Mouse (Mus musculus): ENCODE measurements around the gene Smad1. TPM values are rescaled to one million over a fixed set of nuclear protein-coding genes. Genes with fewer than 3 reads are reported as not detected.

The Smad1 gene
- total and polyA plus RNA-seq, 3 experiments: 1.5 to 2.9 (median 2.1) TPM

DNA sequence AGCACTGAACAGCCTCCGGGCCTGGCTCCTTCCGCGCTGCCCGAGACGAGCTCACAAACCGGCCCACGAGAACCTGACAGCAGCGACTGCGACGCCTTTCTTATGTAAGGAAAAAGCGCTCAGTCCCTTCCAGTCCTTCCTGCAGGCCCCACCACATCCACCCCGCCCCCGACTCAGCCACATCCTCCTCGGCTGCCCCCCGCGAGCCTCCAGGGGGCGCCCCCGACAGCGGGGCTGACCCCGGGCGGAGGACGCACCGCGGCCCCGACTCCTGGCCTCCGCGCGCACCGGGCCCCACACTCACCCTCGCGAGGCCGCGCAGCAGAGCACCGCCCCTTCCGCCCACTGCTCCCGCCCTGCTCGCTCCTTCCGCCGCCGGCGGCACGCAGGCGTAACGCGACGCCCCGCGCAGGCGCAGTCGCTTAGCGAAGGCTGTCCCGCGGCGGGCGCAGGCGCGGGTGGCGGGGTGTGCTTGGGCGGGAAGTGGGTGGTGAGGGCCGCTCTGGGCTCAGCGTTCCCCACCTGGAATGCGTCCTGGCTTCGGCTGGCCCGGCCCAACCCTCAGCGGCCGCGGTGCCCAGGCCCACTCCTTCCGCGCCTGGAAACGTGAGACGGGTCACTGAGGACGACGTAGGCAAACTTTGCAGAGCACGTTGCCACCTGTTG is 104.6 kb downstream of the Smad1 start, which contains the start of gene Mmaa:
Gene Mmaa (minus strand): TSS at position 328 of the 666 bp plus-strand sequence.
- Histone ChIP-seq H3K9me3 (replicated peaks) (no peaks in the 10 kb centered on the region), H3K4me1 (ENCODE audit: insufficient read depth, low read depth, low read length) (peaks cover 27% of the 10 kb centered on the region), H3K36me3 (replicated peaks) (peaks cover 13% of the 10 kb centered on the region), H3K4me3 (ENCODE audit: low read depth, low read length) (peak within 1 kb of the TSS; percentile 90), H3K27me3 (ENCODE audit: insufficient read depth, low read length) (no peaks in the 10 kb centered on the region)
- TF ChIP-seq GATA1 (IDR thresholded peaks at IDR 0.05; ENCODE audit: borderline replicate concordance, low read length) (no peak), CTCF (IDR thresholded peaks at IDR 0.05; ENCODE audit: low read depth, low read length) (0 out of 2 replicates have a peak, but pooled peaks have one; percentile 14)
- ATAC-seq (ENCODE audit: extremely low read depth, insufficient number of reproducible peaks, low FRiP score, poor library complexity, severe bottlenecking) (peak; percentile 77), DNase-seq (ENCODE audit: low spot score) (peak; percentile 95)

GRCm38 (mm10) chr8:79293841-79294240 is 105.5 kb downstream of the Smad1 start:
- TF ChIP-seq GATA2 (IDR thresholded peaks at IDR 0.05; ENCODE audit: borderline replicate concordance, low read depth, low read length) (no peak), GATA1 (IDR thresholded peaks at IDR 0.05; ENCODE audit: borderline replicate concordance, low read length) (no peak), POLR2AphosphoS5 (IDR thresholded peaks at IDR 0.05; ENCODE audit: insufficient replicate concordance, low read depth, low read length) (no peak), TAL1 (conservative IDR thresholded peaks at IDR 0.05; ENCODE audit: low read depth, low read length) (no peak), CTCF (IDR thresholded peaks at IDR 0.05; ENCODE audit: low read depth, low read length) (no peak)
- ATAC-seq (ENCODE audit: extremely low read depth, insufficient number of reproducible peaks, low FRiP score, poor library complexity, severe bottlenecking): no peak
- no peak for DNase-seq (ENCODE audit: low spot score)
- no peaks in the 10 kb centered on the region for H3K9me3 ChIP-seq (replicated peaks)
- H3K4me1 ChIP-seq (ENCODE audit: insufficient read depth, low read depth, low read length): peaks cover 30% of the 10 kb centered on the region
- peak overlapping the region; percentile 90; the same call in 1 of the 2 replicates for H3K4me3 ChIP-seq (ENCODE audit: low read depth, low read length)
- peaks cover 8% of the 10 kb centered on the region for H3K36me3 ChIP-seq (replicated peaks)
- H3K27me3 ChIP-seq (ENCODE audit: insufficient read depth, low read length): no peaks in the 10 kb centered on the region

- Histone ChIP-seq H3K9me3 (replicated peaks) (no peaks in the 10 kb centered on the region), H3K4me1 (ENCODE audit: insufficient read depth, low read depth, low read length) (peaks cover 30% of the 10 kb centered on the region), H3K4me3 (ENCODE audit: low read depth, low read length) (no peak overlapping the region), H3K36me3 (replicated peaks) (peaks cover 3% of the 10 kb centered on the region), H3K27me3 (ENCODE audit: insufficient read depth, low read length) (no peaks in the 10 kb centered on the region)
- TF ChIP-seq GATA2 (IDR thresholded peaks at IDR 0.05; ENCODE audit: borderline replicate concordance, low read depth, low read length) (no peak), GATA1 (IDR thresholded peaks at IDR 0.05; ENCODE audit: borderline replicate concordance, low read length) (no peak), CTCF (IDR thresholded peaks at IDR 0.05; ENCODE audit: low read depth, low read length) (no peak), TAL1 (conservative IDR thresholded peaks at IDR 0.05; ENCODE audit: low read depth, low read length) (no peak), POLR2AphosphoS5 (IDR thresholded peaks at IDR 0.05; ENCODE audit: insufficient replicate concordance, low read depth, low read length) (no peak)
- DNase-seq (ENCODE audit: low spot score): no peak
- no peak for ATAC-seq (ENCODE audit: extremely low read depth, insufficient number of reproducible peaks, low FRiP score, poor library complexity, severe bottlenecking)
Observed at GRCm38 (mm10) chr8:79292712-79293264, 106.5 kb downstream of the Smad1 start.

DNA sequence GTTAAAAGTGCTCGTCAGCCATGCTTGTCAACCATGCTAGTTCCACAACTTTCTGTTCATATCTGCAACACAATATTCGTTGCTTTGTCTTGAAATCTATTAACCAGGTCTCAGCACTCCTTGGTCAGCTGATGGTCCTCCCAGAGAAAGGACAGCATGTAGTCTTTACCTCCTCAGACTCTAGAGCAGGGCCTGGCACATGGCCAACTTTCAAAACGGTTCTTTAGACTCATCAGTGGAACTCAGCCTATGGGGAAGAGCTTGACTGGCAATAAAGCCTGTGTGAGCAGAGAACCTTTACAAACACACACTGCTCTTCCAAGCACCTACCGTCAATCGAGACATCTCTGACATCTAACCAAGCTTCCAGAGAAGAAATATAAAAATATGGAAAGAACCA is 109.7 kb downstream of the Smad1 start:
- ATAC-seq (ENCODE audit: extremely low read depth, insufficient number of reproducible peaks, low FRiP score, poor library complexity, severe bottlenecking) (no peak), DNase-seq (ENCODE audit: low spot score) (no peak)
- no peak for TF ChIP-seq POLR2AphosphoS5 (IDR thresholded peaks at IDR 0.05; ENCODE audit: insufficient replicate concordance, low read depth, low read length)
- TF ChIP-seq GATA2 (IDR thresholded peaks at IDR 0.05; ENCODE audit: borderline replicate concordance, low read depth, low read length): no peak
- Histone ChIP-seq H3K9me3 (replicated peaks) (no peaks in the 10 kb centered on the region), H3K4me1 (ENCODE audit: insufficient read depth, low read depth, low read length) (peaks cover 19% of the 10 kb centered on the region), H3K27me3 (ENCODE audit: insufficient read depth, low read length) (no peaks in the 10 kb centered on the region), H3K4me3 (ENCODE audit: low read depth, low read length) (no peak overlapping the region), H3K36me3 (replicated peaks) (no peaks in the 10 kb centered on the region)

DNA sequence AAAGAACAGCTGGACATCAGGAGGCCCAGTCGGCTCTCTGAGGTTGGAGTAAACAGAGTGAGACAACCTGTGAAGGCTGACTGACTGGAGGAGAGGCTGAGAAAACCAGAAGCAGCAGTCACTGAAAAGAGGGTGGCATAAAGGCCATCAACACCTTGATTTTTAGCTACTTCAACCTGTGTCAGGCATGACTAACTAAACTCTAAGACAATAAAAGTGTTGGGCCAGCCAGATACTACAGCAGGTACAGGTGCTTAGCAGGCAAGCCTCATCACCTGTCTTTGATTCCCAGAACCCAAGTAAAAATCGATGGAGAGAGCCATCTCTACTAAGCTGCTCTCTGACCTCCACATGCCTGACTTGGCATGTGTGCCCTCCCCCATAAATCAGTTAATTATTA is 110.6 kb downstream of the Smad1 start:
- H3K27me3 ChIP-seq (ENCODE audit: insufficient read depth, low read length): no peaks in the 10 kb centered on the region
- no peak overlapping the region for H3K4me3 ChIP-seq (ENCODE audit: low read depth, low read length)
- peaks cover 16% of the 10 kb centered on the region for H3K4me1 ChIP-seq (ENCODE audit: insufficient read depth, low read depth, low read length)
- DNase-seq (ENCODE audit: low spot score) (no peak), ATAC-seq (ENCODE audit: extremely low read depth, insufficient number of reproducible peaks, low FRiP score, poor library complexity, severe bottlenecking) (no peak)
- H3K9me3 ChIP-seq (replicated peaks): no peaks in the 10 kb centered on the region
- TF ChIP-seq TAL1 (conservative IDR thresholded peaks at IDR 0.05; ENCODE audit: low read depth, low read length) (no peak), POLR2AphosphoS5 (IDR thresholded peaks at IDR 0.05; ENCODE audit: insufficient replicate concordance, low read depth, low read length) (no peak)
- H3K36me3 ChIP-seq (replicated peaks): peaks cover 2% of the 10 kb centered on the region

Other genes starting within 250 kb of the Smad1 start
- not detected in 2 replicates for gene 1700011L22Rik, start 150.9 kb downstream of the Smad1 start, total RNA-seq (2014; fragmentation: Nextera tagmentation)
- not detected in 2 replicates for gene 1700011L22Rik, start 150.9 kb downstream of the Smad1 start, total RNA-seq (2017)
- not detected in 2 replicates for gene 1700011L22Rik, start 150.9 kb downstream of the Smad1 start, polyA plus RNA-seq (2012)
- 3.5 and 4.1 TPM in 2 replicates for gene Mmaa, start 104.6 kb downstream of the Smad1 start, total RNA-seq (2014; fragmentation: Nextera tagmentation)
- gene Mmaa, start 104.6 kb downstream of the Smad1 start, total RNA-seq (2017): 5.2 and 6.4 TPM in 2 replicates
- 0.37 and 0.47 TPM in 2 replicates for gene Mmaa, start 104.6 kb downstream of the Smad1 start, polyA plus RNA-seq (2012)
- gene Otud4, start 240.1 kb upstream of the Smad1 start, total RNA-seq (2014; fragmentation: Nextera tagmentation): 99.3 and 116 TPM in 2 replicates
- gene Otud4, start 240.1 kb upstream of the Smad1 start, total RNA-seq (2017): 81.7 and 84.1 TPM in 2 replicates
- 5.4 and 7.4 TPM in 2 replicates for gene Otud4, start 240.1 kb upstream of the Smad1 start, polyA plus RNA-seq (2012)